Mouse (Mus musculus): Measurements from ENCODE around the gene Lats2.

- TF ChIP-seq CTCF (IDR thresholded peaks at IDR 0.05; ENCODE audit: borderline replicate concordance, insufficient read depth, low read depth, low read length) (no peak), POLR2A (IDR thresholded peaks at IDR 0.05; ENCODE audit: borderline replicate concordance, insufficient read depth, low read length) (no peak)
Observed at GRCm38 (mm10) chr14:57692517-57693130, 65.6 kb downstream of the Lats2 start.
